Mouse (Mus musculus) midbrain, embryonic 15.5 days (tissue): Measurements from ENCODE around the gene Tmem50b. TPM values are rescaled to one million over a fixed set of nuclear protein-coding genes. Genes with fewer than 3 reads are reported as not detected.
A peak's percentile ranks its signal among the peaks of the same experiment; 100 is the strongest.

Source experiments
- ATAC-seq: fragments of 200-750 bp; cut with Nextera tagmentation; replicated peaks from 2 replicates; pipeline ENCODE4 v1.8.0; 2017; ENCODE audit warnings: moderate TSS enrichment
- H3K27ac ChIP-seq: fragments of 300-500 bp; sonication (generic); 2 replicates; pipeline ENCODE4 v1.5.1; 2015; ENCODE audit warnings: mild to moderate bottlenecking, inconsistent platforms
- H3K27me3 ChIP-seq: fragments of 300-500 bp; sonication (generic); replicated peaks from 2 replicates; pipeline ENCODE4 v1.6.1; 2015; ENCODE audit warnings: inconsistent platforms
- H3K36me3 ChIP-seq: fragments of 300-500 bp; sonication (generic); replicated peaks from 2 replicates; pipeline ENCODE4 v1.6.1; 2015; ENCODE audit warnings: inconsistent platforms
- H3K4me1 ChIP-seq: fragments of 300-500 bp; sonication (generic); 2 replicates; pipeline ENCODE4 v1.6.1; 2015; ENCODE audit warnings: inconsistent platforms
- H3K4me2 ChIP-seq: fragments of 300-500 bp; sonication (generic); 2 replicates; pipeline ENCODE4 v1.6.1; 2015; ENCODE audit warnings: inconsistent platforms, mild to moderate bottlenecking, moderate library complexity
- H3K4me3 ChIP-seq: fragments of 300-500 bp; sonication (generic); 2 replicates; pipeline ENCODE4 v1.5.1; 2015; ENCODE audit warnings: mild to moderate bottlenecking, inconsistent platforms
- H3K9ac ChIP-seq: fragments of 300-500 bp; sonication (generic); 2 replicates; pipeline ENCODE4 v1.6.1; 2015; ENCODE audit warnings: mild to moderate bottlenecking, inconsistent platforms
- H3K9me3 ChIP-seq: fragments of 300-500 bp; sonication (generic); 2 replicates; pipeline ENCODE4 v1.6.1; 2016; ENCODE audit warnings: inconsistent platforms
- WGBS: fragments of 180-500 bp; shearing (Covaris S2); methylation state at CpG from one replicate; pipeline ENCODE4 v1.1.7; 2015; ENCODE audit warnings: mixed read lengths; 5-methylcytosine and 5-hydroxymethylcytosine counted together
- polyA plus RNA-seq: library from polyadenylated mRNA; unstranded; fragments of >200 nt; fragmentation: Nextera tagmentation; extraction: Ambion mirVana; gene quantifications from 2 replicates; pipeline ENCODE4 v1.2.1, GENCODE M21; 2015

Gene Tmem50b
- polyA plus RNA-seq, 1 experiment from 2014 or later, result 81.6 TPM

DNA sequence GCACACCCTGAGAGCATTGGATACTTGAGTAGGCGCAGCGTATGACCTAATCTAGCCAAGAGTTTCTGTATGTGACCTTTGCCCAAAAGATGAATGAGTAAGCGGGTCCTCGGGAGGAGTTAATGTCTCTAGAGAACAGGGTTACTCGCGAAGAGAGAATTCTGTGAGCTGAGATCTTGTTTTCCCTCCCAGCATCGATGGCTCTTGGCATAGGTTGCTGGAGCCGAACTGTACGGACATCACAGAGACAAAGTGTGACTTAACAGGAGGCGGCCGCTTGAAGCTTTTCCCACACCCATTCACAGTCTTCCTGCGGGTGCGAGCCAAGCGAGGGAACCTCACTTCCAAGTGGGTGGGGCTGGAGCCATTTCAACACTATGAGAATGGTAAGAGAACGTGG is 39.9 kb downstream of the Tmem50b start:
- Histone ChIP-seq H3K27ac (no peak overlapping the region), H3K4me2 (no peak overlapping the region), H3K9me3 (no peaks in the 10 kb centered on the region), H3K36me3 (0 out of 2 replicates have a peak, but pooled peaks cover 4% of the 10 kb centered on the region), H3K9ac (no peak overlapping the region), H3K4me1 (0 out of 2 replicates have a peak, but pooled peaks cover 3% of the 10 kb centered on the region), H3K4me3 (no peak overlapping the region), H3K27me3 (no peaks in the 10 kb centered on the region)
- WGBS, result 92% methylated on average over 15 of the region's 15 CpGs
- ATAC-seq, result no peak

DNA sequence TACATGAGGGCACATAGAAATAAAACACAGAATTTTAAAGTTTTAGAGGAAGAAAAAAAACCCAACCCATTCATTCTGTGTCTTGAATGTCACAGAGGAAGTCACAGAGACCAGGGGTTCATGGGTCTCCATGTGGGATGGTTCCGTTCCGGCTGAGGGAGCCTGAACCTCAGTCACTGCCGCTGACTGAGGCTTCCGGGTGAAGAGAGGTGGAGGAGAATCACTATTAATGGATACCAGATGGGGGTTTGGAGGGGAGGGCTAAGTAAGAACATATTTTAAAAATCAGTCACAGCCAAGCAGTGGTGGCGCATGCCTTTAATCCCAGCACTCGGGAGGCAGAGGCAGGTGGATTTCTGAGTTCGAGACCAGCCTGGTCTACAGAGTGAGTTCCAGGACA is 40.4 kb downstream of the Tmem50b start:
- H3K27me3 ChIP-seq, result no peaks in the 10 kb centered on the region
- H3K4me3 ChIP-seq, result no peak overlapping the region
- no peak overlapping the region for H3K4me2 ChIP-seq
- no peaks in the 10 kb centered on the region for H3K9me3 ChIP-seq
- H3K36me3 ChIP-seq, result 0 out of 2 replicates have a peak, but pooled peaks cover 4% of the 10 kb centered on the region
- no peak for ATAC-seq
- 0 out of 2 replicates have a peak, but pooled peaks cover 3% of the 10 kb centered on the region for H3K4me1 ChIP-seq
- no peak overlapping the region for H3K27ac ChIP-seq
- 88% methylated on average over 7 of the region's 7 CpGs for WGBS
- H3K9ac ChIP-seq, result no peak overlapping the region

DNA sequence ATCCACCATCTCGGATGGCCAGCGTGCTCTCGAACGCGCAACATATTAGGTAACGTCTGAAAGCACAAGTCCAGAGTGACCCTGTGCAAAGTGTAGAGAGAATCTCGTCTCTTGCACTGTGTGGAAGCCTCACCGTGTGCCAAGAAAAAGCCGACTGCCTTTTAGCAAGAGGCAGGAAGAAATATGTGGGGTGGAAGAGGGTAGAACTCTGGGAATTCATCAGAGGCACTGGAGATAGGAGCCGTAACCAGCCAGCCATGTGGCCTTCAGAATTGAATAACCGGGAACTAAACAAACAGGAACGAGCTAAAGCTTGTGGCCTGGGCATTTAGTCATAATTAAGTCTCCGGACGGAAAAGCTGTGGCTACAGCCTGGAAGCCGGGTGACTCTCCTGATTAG is 40.9 kb downstream of the Tmem50b start:
- no peak overlapping the region for H3K27ac ChIP-seq
- H3K9ac ChIP-seq, result no peak overlapping the region
- H3K4me3 ChIP-seq, result no peak overlapping the region
- H3K9me3 ChIP-seq, result no peaks in the 10 kb centered on the region
- 82% methylated on average over 15 of the region's 15 CpGs for WGBS
- no peak overlapping the region for H3K4me2 ChIP-seq
- H3K36me3 ChIP-seq, result 0 out of 2 replicates have a peak, but pooled peaks cover 4% of the 10 kb centered on the region
- H3K4me1 ChIP-seq, result 0 out of 2 replicates have a peak, but pooled peaks cover 3% of the 10 kb centered on the region
- no peak for ATAC-seq
- no peaks in the 10 kb centered on the region for H3K27me3 ChIP-seq

DNA sequence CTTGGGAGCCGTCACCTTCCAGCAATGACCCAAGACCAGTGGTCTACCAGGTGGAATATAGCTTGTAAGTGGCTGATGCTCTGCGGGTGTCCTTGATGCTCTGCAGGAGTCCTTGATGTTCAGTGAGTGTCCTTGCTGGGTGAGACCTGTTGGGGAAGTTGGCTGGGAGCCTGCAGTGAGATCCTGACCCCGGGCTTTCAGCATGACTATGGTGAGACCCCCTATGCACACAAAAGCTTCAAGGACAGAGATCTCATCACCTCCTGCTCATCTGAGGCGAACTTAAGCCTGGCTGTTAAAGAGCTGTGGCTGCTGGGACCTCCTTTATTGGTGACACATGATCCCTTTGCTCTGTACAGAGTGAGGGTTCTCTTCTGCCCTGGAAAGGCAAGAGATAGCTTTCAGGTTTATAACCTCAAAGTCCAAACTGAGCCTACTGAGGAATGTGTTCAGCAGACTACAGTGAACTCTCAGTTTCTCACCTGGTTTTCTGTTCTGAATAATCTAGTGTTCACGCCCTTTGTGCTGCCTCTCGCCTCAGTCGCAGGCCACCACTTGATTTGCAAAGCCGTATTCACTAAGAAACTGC is 42.5 kb downstream of the Tmem50b start:
- Histone ChIP-seq H3K9me3 (no peaks in the 10 kb centered on the region), H3K9ac (no peak overlapping the region), H3K4me2 (no peak overlapping the region), H3K4me1 (0 out of 2 replicates have a peak, but pooled peaks cover 3% of the 10 kb centered on the region), H3K27me3 (no peaks in the 10 kb centered on the region), H3K27ac (no peak overlapping the region), H3K36me3 (0 out of 2 replicates have a peak, but pooled peaks cover 4% of the 10 kb centered on the region), H3K4me3 (no peak overlapping the region)
- 88% methylated on average over 8 of the region's 8 CpGs for WGBS
- ATAC-seq, result no peak

DNA sequence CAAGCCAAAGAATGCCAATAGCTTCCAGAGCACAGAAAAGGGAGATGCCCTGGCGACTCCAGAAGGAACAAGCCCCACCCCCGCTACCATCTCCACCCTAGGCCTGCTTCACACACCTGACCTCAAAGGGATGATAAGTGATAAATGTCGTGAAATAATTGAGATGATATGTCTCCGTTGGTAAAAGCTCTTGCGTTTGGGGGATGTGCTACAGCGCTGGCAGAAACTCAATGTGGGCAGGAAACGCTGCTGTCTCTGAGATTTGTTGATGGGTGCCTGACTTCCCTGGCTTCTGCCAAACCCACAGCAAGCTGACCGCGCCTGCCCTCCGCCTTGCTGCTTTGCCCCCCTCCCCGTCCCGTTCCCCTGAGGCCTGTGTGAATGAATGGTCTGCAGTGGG is 44.0 kb downstream of the Tmem50b start:
- Histone ChIP-seq H3K27ac (no peak overlapping the region), H3K4me2 (no peak overlapping the region), H3K4me1 (peaks cover 14% of the 10 kb centered on the region), H3K36me3 (no peaks in the 10 kb centered on the region), H3K9ac (no peak overlapping the region), H3K9me3 (no peaks in the 10 kb centered on the region), H3K4me3 (no peak overlapping the region), H3K27me3 (no peaks in the 10 kb centered on the region)
- ATAC-seq, result no peak
- WGBS, result 75% methylated on average over 12 of the region's 12 CpGs

DNA sequence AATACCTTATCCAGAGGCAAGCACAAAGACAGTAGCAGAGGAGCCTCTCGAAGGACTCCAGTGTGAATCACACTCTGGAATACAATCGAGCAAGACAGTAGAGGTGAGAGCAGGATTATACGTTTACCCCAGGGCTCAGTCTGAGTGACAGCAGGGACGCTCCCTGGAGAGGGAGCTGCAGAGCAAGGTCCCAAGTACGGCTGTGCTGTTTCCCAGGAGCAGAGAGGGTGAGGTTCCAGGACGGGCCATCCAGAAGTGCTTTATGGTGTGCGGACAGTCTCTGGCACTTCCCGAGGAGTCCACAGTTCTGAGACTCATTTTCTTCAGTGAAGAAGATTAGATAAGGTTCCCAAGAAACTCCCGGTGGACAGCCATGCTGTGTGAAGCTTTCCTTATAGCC is 45.5 kb downstream of the Tmem50b start:
- Histone ChIP-seq H3K4me3 (no peak overlapping the region), H3K27me3 (no peaks in the 10 kb centered on the region), H3K4me1 (peaks cover 25% of the 10 kb centered on the region), H3K4me2 (no peak overlapping the region), H3K36me3 (no peaks in the 10 kb centered on the region), H3K9ac (no peak overlapping the region), H3K27ac (no peak overlapping the region), H3K9me3 (no peaks in the 10 kb centered on the region)
- ATAC-seq, result no peak
- 53% methylated on average over 9 of the region's 9 CpGs for WGBS

DNA sequence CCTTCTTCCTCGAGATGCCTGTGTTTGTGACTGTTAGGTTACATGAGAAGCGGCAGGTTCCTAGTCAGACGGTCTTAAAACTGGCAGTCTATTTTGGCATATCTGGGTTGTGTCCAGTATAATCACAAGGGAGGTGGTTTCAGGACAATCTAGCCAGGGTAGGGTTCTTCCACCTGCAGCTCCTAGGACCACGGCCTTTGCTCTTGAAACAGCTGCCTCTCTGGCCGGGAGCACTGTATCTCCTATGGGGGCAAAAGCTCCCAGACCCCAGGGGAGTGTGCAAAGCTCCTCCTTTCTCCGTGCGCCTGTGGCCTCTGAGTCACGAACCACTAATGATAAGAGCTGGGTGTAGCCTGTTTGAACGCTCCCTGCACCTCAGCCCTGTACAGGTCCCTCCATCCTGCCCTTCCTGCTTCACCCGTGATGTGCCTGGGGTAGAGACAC is 46.5 kb downstream of the Tmem50b start:
- 74% methylated on average over 10 of the region's 10 CpGs for WGBS
- Histone ChIP-seq H3K4me1 (peaks cover 28% of the 10 kb centered on the region), H3K9ac (no peak overlapping the region), H3K27me3 (no peaks in the 10 kb centered on the region), H3K4me2 (no peak overlapping the region), H3K9me3 (no peaks in the 10 kb centered on the region), H3K4me3 (no peak overlapping the region), H3K27ac (no peak overlapping the region), H3K36me3 (no peaks in the 10 kb centered on the region)
- ATAC-seq, result no peak

DNA sequence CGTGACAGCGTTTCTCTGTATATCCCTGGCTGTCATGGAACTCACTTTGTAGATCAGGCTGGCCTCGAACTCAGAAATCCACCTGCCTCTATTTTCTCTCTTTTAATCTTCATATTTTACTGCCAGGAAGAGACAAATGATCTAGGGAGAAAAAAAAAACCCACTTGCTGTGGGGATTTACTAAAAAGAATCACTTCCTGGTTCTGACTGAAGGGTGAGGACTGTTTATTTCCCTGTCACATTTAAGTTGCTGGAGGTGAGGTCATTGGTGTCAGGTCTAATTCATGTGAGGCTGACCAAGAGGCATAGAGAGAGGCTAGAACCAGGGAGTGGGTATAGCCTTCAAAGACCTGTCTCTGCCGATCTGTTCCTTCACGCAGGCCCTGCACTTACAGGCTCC is 48.0 kb downstream of the Tmem50b start:
- H3K9ac ChIP-seq, result no peak overlapping the region
- H3K4me1 ChIP-seq, result peaks cover 28% of the 10 kb centered on the region
- no peaks in the 10 kb centered on the region for H3K36me3 ChIP-seq
- WGBS, result 46% methylated on average over 5 of the region's 5 CpGs
- no peak overlapping the region; the same call in 1 of the 2 replicates for H3K4me2 ChIP-seq
- no peaks in the 10 kb centered on the region for H3K27me3 ChIP-seq
- no peaks in the 10 kb centered on the region for H3K9me3 ChIP-seq
- no peak for ATAC-seq
- H3K27ac ChIP-seq, result no peak overlapping the region
- H3K4me3 ChIP-seq, result no peak overlapping the region

DNA sequence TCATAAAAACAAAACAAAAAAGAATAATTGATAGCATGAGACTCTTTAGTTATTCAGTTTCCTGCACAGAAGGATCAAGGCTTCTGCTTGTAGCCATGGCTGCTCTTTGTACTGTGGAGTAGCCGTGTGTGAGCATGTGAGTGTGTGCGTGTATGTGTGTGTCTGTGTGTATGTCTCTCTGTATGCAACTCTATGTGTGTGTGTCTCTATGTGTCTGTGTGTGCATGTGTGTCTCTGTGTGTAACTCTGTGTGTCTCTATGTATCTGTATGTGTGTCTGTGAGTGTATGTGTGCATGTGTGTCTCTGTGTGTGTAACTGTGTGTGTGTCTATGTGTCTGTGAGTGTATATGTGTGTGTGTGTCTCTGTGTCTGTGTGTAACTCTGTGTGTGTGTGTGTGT is 48.6 kb downstream of the Tmem50b start:
- WGBS, result 47% methylated on average over 2 of the region's 2 CpGs
- H3K27me3 ChIP-seq, result no peaks in the 10 kb centered on the region
- no peak overlapping the region for H3K27ac ChIP-seq
- ATAC-seq, result no peak
- H3K4me3 ChIP-seq, result peak overlapping the region; percentile 78
- peaks cover 28% of the 10 kb centered on the region for H3K4me1 ChIP-seq
- H3K36me3 ChIP-seq, result no peaks in the 10 kb centered on the region
- peak overlapping the region; percentile 63 for H3K4me2 ChIP-seq
- no peaks in the 10 kb centered on the region for H3K9me3 ChIP-seq
- no peak overlapping the region for H3K9ac ChIP-seq

DNA sequence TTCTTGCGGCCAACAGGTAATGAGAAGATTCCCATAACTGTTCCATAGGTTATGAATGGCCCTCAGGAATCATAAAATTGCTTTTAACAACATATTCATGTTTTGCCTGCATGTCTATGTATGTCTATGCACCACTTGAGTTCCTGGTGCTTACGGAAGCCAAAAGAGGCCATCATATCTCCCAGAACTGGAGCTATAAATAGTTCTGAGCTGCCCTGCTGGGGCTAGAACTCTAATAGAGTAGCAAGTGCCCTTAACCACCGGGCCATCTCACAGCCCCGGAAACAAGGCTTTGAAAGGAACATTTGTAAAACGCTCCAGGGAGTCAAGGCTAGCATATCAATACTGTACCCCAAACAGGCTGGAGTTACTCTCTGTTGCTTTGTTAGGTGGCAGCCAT is 49.0 kb downstream of the Tmem50b start:
- ATAC-seq, result no peak
- WGBS, result 37% methylated on average over 5 of the region's 5 CpGs
- Histone ChIP-seq H3K27me3 (no peaks in the 10 kb centered on the region), H3K27ac (no peak overlapping the region), H3K4me2 (peak overlapping the region; percentile 63), H3K9ac (no peak overlapping the region), H3K4me3 (peak overlapping the region; percentile 78), H3K36me3 (no peaks in the 10 kb centered on the region), H3K4me1 (peaks cover 25% of the 10 kb centered on the region), H3K9me3 (no peaks in the 10 kb centered on the region)

DNA sequence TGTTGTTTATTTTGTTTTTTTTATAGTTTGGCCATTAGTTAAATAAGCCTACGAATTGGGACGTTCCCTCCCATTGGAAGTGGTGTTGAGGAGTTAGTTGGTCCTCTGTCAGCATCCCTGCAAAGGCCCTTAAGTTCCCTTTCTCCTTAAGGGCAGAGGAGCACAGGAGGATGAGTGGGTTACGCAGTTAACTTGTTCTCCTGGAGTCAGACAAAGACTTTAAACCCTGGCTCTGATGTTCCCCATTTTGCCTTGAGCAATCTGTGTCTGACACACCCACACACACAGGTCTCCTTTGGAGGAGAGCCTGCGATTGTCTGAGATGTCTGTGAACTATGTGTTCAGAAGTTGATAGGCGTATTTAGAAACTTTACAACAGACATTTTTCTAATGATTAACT is 49.6 kb downstream of the Tmem50b start:
- H3K27me3 ChIP-seq, result no peaks in the 10 kb centered on the region
- peaks cover 25% of the 10 kb centered on the region for H3K4me1 ChIP-seq
- H3K4me2 ChIP-seq, result peak overlapping the region; percentile 63
- H3K9ac ChIP-seq, result peak overlapping the region; percentile 91; the same call in 1 of the 2 replicates
- H3K9me3 ChIP-seq, result no peaks in the 10 kb centered on the region
- H3K27ac ChIP-seq, result no peak overlapping the region
- peak overlapping the region; percentile 78 for H3K4me3 ChIP-seq
- WGBS, result 61% methylated on average over 5 of the region's 5 CpGs
- H3K36me3 ChIP-seq, result no peaks in the 10 kb centered on the region
- ATAC-seq, result no peak

DNA sequence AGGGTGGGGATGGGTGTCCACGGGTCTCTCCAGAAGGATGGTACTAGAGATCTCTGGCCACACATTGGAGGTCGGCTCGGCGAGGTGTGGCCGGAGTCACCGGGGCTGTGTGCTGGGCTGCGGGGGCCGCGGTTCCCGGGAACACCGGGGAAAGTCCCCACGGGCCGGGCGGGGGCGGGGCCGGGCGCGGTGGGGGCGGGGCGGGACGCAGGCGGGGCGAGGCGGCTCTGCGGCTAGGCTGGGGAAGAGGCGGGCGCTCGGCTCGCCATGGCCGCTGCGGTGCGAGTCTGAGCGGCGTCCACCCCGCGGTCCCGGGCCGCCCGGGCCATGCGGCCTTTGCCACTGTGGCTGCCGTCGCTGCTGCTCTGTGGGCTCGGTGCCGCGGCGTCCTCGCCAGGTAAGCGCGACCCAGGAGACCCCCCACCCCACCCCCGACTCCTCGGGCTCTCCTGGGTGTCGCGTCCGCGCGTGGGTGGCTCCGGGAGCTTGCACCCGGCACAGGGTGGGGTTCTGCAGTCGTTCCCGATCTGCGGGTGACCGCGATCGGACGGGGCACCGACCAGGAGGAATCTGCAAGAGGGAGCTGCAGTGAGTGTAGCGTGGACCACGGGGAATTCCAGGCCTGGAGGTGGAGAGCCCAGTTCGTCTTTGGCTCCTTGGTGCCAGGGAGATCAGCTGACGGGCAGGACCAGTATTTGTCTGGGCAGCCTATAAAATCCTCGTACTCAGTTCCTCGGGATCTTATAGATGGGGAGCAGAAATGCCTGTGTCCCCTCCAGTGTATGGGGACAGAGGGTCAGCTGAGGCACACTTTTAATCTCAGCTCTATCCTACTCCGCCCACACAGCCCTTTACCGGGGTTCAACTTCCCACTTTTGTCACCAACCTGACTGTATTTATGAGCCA is 50.5 kb downstream of the Tmem50b start, which contains the start of gene Ifngr2:
Ifngr2 (plus strand) TSS at position 237 of the 906 bp plus-strand sequence.
- H3K9me3 ChIP-seq, result no peaks in the 10 kb centered on the region
- H3K4me1 ChIP-seq, result peaks cover 25% of the 10 kb centered on the region
- no peaks in the 10 kb centered on the region for H3K27me3 ChIP-seq
- WGBS, result under 1% methylated on average over 56 of the region's 74 CpGs
- H3K4me2 ChIP-seq, result peak within 1 kb of the TSS; percentile 63
- H3K36me3 ChIP-seq, result no peaks in the 10 kb centered on the region
- H3K27ac ChIP-seq, result peak within 1 kb of the TSS; percentile 64
- H3K9ac ChIP-seq, result peak within 1 kb of the TSS; percentile 91
- ATAC-seq, result peak; percentile 87
- H3K4me3 ChIP-seq, result peak within 1 kb of the TSS; percentile 78
